ENCODE assay signal across 13 mouse cellular contexts in genomic region chr4:138941401-138941800, GRCm38 (mm10). TPM values are rescaled to one million over a fixed set of nuclear protein-coding genes. Genes with fewer than 3 reads are reported as not detected.
A peak's percentile ranks its signal among the peaks of the same experiment; 100 is the strongest.
DNase-seq lines count a peak whose midpoint lies in the region; ATAC-seq and TF ChIP-seq lines count a peak whose summit lies in the region.
"Had no signal": no experiment of that assay in that cellular context is flagged by ENCODE, and none has a peak within 500 bp of the region (broad histone marks: within the 10 kb centered on the region; RNA-seq: fewer than 3 reads in every experiment).

No protein-coding gene starts in this region.

- H3K4me2 ChIP-seq in embryonic facial prominence, embryonic 13.5 days = 0 out of 2 replicates have a peak overlapping the region, but pooled peaks have one; percentile 1
- H3K4me2 ChIP-seq in limb, embryonic 12.5 days = peak overlapping the region; percentile 11
- 0 out of 2 replicates have a peak overlapping the region, but pooled peaks have one; percentile 6 for H3K4me2 ChIP-seq in stomach, embryonic 16.5 days (ENCODE audit: low read depth, low read length)
- no peak overlapping the region for H3K4me2 ChIP-seq in heart, embryonic 11.5 days

- H3K4me3 ChIP-seq in embryonic facial prominence, embryonic 13.5 days = no peak overlapping the region
- no peak overlapping the region for H3K4me3 ChIP-seq in limb, embryonic 12.5 days (replicated peaks)
- H3K4me3 ChIP-seq in stomach, embryonic 16.5 days (replicated peaks; ENCODE audit: low read length) = no peak overlapping the region
- H3K4me3 ChIP-seq in layer of hippocampus, adult 2 months = no peak overlapping the region
- H3K4me3 ChIP-seq in heart, embryonic 11.5 days (ENCODE audit: low read depth, low read length) = no peak overlapping the region

- peak; percentile 33 to 35 for DNase-seq in cerebellum, postnatal 14 days
- no peak for DNase-seq in cerebellum, adult 18-20 months
- DNase-seq in layer of hippocampus, adult 2 months (ENCODE audit: low spot score in 2 of 2) = no peak
- no peak for DNase-seq in testis, postnatal 14 days (ENCODE audit: low spot score)
- DNase-seq: gastrocnemius, postnatal 10 days; heart, postnatal 14 days had no signal

- TF ChIP-seq CTCF in layer of hippocampus, adult 2 months (conservative IDR thresholded peaks at IDR 0.05) = no peak

- H3K9me3 ChIP-seq in embryonic facial prominence, embryonic 13.5 days = no peaks in the 10 kb centered on the region
- no peaks in the 10 kb centered on the region for H3K9me3 ChIP-seq in limb, embryonic 12.5 days
- H3K9me3 ChIP-seq in stomach, embryonic 16.5 days (replicated peaks; ENCODE audit: control insufficient read depth, low read length) = no peaks in the 10 kb centered on the region
- no peaks in the 10 kb centered on the region for H3K9me3 ChIP-seq in heart, embryonic 11.5 days (replicated peaks; ENCODE audit: control insufficient read depth, low read length)
- H3K9me3 ChIP-seq: G1E had no signal

- no peak for ATAC-seq in embryonic facial prominence, embryonic 13.5 days (ENCODE audit: insufficient number of reproducible peaks, insufficient read depth, low FRiP score, low TSS enrichment, low read depth)
- no peak for ATAC-seq in limb, embryonic 12.5 days (ENCODE audit: insufficient number of reproducible peaks, insufficient read depth, low FRiP score, low TSS enrichment, low read depth)
- ATAC-seq in stomach, embryonic 16.5 days (ENCODE audit: insufficient read depth, low FRiP score) = no peak
- no peak for ATAC-seq in heart, embryonic 11.5 days (replicated peaks; ENCODE audit: insufficient number of reproducible peaks, low FRiP score, low TSS enrichment)

- no peak overlapping the region for H3K9ac ChIP-seq in embryonic facial prominence, embryonic 13.5 days
- H3K9ac ChIP-seq in limb, embryonic 12.5 days (replicated peaks) = no peak overlapping the region
- H3K9ac ChIP-seq in stomach, embryonic 16.5 days (ENCODE audit: low read length) = no peak overlapping the region; the same call in 1 of the 2 replicates
- no peak overlapping the region for H3K9ac ChIP-seq in heart, embryonic 11.5 days (ENCODE audit: low read depth, low read length)

- peaks cover 23% of the 10 kb centered on the region for H3K4me1 ChIP-seq in embryonic facial prominence, embryonic 13.5 days
- H3K4me1 ChIP-seq in limb, embryonic 12.5 days (replicated peaks) = peaks cover 20% of the 10 kb centered on the region
- peaks cover 20% of the 10 kb centered on the region for H3K4me1 ChIP-seq in stomach, embryonic 16.5 days (ENCODE audit: control insufficient read depth, insufficient read depth, low read length)
- no peaks in the 10 kb centered on the region for H3K4me1 ChIP-seq in heart, embryonic 11.5 days (ENCODE audit: control insufficient read depth, insufficient read depth, low read length)

- no peaks in the 10 kb centered on the region for H3K27me3 ChIP-seq in embryonic facial prominence, embryonic 13.5 days
- no peaks in the 10 kb centered on the region for H3K27me3 ChIP-seq in limb, embryonic 12.5 days
- no peaks in the 10 kb centered on the region for H3K27me3 ChIP-seq in stomach, embryonic 16.5 days (ENCODE audit: control insufficient read depth, insufficient read depth, low read length)
- no peaks in the 10 kb centered on the region for H3K27me3 ChIP-seq in heart, embryonic 11.5 days (ENCODE audit: control insufficient read depth, insufficient read depth, low read length)

- no peaks in the 10 kb centered on the region for H3K36me3 ChIP-seq in embryonic facial prominence, embryonic 13.5 days
- no peaks in the 10 kb centered on the region for H3K36me3 ChIP-seq in limb, embryonic 12.5 days
- H3K36me3 ChIP-seq in stomach, embryonic 16.5 days (ENCODE audit: control insufficient read depth, insufficient read depth, low read length) = no peaks in the 10 kb centered on the region
- no peaks in the 10 kb centered on the region for H3K36me3 ChIP-seq in heart, embryonic 11.5 days (ENCODE audit: control insufficient read depth, insufficient read depth, low read length)
- H3K36me3 ChIP-seq: G1E had no signal

- 29% methylated on average over 7 of the region's 7 CpGs for WGBS in embryonic facial prominence, embryonic 13.5 days
- WGBS in limb, embryonic 12.5 days = 25% methylated on average over 6 of the region's 7 CpGs
- WGBS in stomach, embryonic 16.5 days = 28% methylated on average over 7 of the region's 7 CpGs
- WGBS in heart, embryonic 11.5 days (ENCODE audit: insufficient replicate concordance) = 30% methylated on average over 7 of the region's 7 CpGs

- H3K27ac ChIP-seq in embryonic facial prominence, embryonic 13.5 days = peak overlapping the region; percentile 78
- peak overlapping the region; percentile 68 for H3K27ac ChIP-seq in limb, embryonic 12.5 days
- peak overlapping the region; percentile 86 for H3K27ac ChIP-seq in stomach, embryonic 16.5 days (ENCODE audit: low read length)
- H3K27ac ChIP-seq in layer of hippocampus, adult 2 months = no peak overlapping the region
- no peak overlapping the region for H3K27ac ChIP-seq in heart, embryonic 11.5 days (ENCODE audit: low read depth, low read length)
- H3K27ac ChIP-seq: macrophage had no signal

RNA-seq across cellular contexts. Expression of gene Rnf186, which starts 25.5 kb away (rescaled TPM):
- polyA plus RNA-seq in embryonic facial prominence, embryonic 13.5 days (2015; fragmentation: Nextera tagmentation; extraction: Ambion mirVana) = not detected in 2 replicates
- not detected in 2 replicates for polyA plus RNA-seq in limb, embryonic 12.5 days (2016; fragmentation: Nextera tagmentation; extraction: Ambion mirVana)
- 19.3 and 25.1 TPM in 2 replicates for polyA plus RNA-seq in stomach, embryonic 16.5 days (2015; fragmentation: Nextera tagmentation; extraction: Ambion mirVana)
- total RNA-seq in layer of hippocampus, adult 2 months (2021) = not detected
- not detected in 2 replicates for polyA plus RNA-seq in heart, embryonic 11.5 days (2014; fragmentation: Nextera tagmentation; extraction: Ambion mirVana)
- total RNA-seq: gastrocnemius, postnatal 10 days; left cerebral cortex, adult 18-20 months had no signal
- polyA plus RNA-seq: G1E, macrophage had no signal

RNA-seq across cellular contexts. Expression of gene Otud3, which starts 27.7 kb away (rescaled TPM):
- polyA plus RNA-seq in embryonic facial prominence, embryonic 13.5 days (2015; fragmentation: Nextera tagmentation; extraction: Ambion mirVana) = 2.7 and 2.8 TPM in 2 replicates
- 3.2 and 4.4 TPM in 2 replicates for polyA plus RNA-seq in limb, embryonic 12.5 days (2016; fragmentation: Nextera tagmentation; extraction: Ambion mirVana)
- 3.5 and 3.7 TPM in 2 replicates for polyA plus RNA-seq in stomach, embryonic 16.5 days (2015; fragmentation: Nextera tagmentation; extraction: Ambion mirVana)
- total RNA-seq in layer of hippocampus, adult 2 months (2021) = 10 to 100 TPM; 10.4 to 13.9 TPM
- polyA plus RNA-seq in heart, embryonic 11.5 days (2014; fragmentation: Nextera tagmentation; extraction: Ambion mirVana) = 3.4 and 4.2 TPM in 2 replicates

RNA-seq across cellular contexts. Expression of gene Tmco4, which starts 31.3 kb away (rescaled TPM):
- polyA plus RNA-seq in embryonic facial prominence, embryonic 13.5 days (2015; fragmentation: Nextera tagmentation; extraction: Ambion mirVana) = 3.3 and 3.4 TPM in 2 replicates
- 2.0 and 2.7 TPM in 2 replicates for polyA plus RNA-seq in limb, embryonic 12.5 days (2016; fragmentation: Nextera tagmentation; extraction: Ambion mirVana)
- 12.7 and 16.4 TPM in 2 replicates for polyA plus RNA-seq in stomach, embryonic 16.5 days (2015; fragmentation: Nextera tagmentation; extraction: Ambion mirVana)
- total RNA-seq in layer of hippocampus, adult 2 months (2021) = 1 to 10 TPM; 1.6 to 4.2 TPM
- 3.0 TPM in 2 replicates for polyA plus RNA-seq in heart, embryonic 11.5 days (2014; fragmentation: Nextera tagmentation; extraction: Ambion mirVana)

Comparison
In these comparisons a context has a peak if more than half of its experiments do, and no peak if none do; other contexts are left out.
1. DNase-seq: peak in cerebellum, postnatal 14 days (2 of 2); none in cerebellum, adult 18-20 months (0 of 2), layer of hippocampus, adult 2 months (0 of 2) and testis, postnatal 14 days (single experiment).
2. H3K27ac ChIP-seq: peak in embryonic facial prominence, embryonic 13.5 days (single experiment), limb, embryonic 12.5 days (single experiment) and stomach, embryonic 16.5 days (single experiment); none in layer of hippocampus, adult 2 months (single experiment) and heart, embryonic 11.5 days (single experiment).
3. RNA of gene Rnf186, which starts 25.5 kb away (polyA plus RNA-seq): 19.3 to 25.1 TPM in stomach, embryonic 16.5 days; not detected in embryonic facial prominence, embryonic 13.5 days, not detected in limb, embryonic 12.5 days and not detected in heart, embryonic 11.5 days; every median in the first group is over 10 times any median in the second.